Mouse (Mus musculus) heart, postnatal 0 days (tissue): Measurements from ENCODE around the gene Tenm2. TPM values are rescaled to one million over a fixed set of nuclear protein-coding genes. Genes with fewer than 3 reads are reported as not detected.

Experiments
- ATAC-seq: fragments of 200-750 bp; cut with Nextera tagmentation; 2 replicates; pipeline ENCODE4 v1.8.0; 2017; ENCODE audit warnings: low read depth, moderate number of reproducible peaks, moderate library complexity; ENCODE audit not compliant: insufficient read depth
- DNase-seq: peaks from one replicate; pipeline ENCODE4 v3.0.0-alpha.2; 2016; ENCODE audit warnings: low spot score
- H3K27ac ChIP-seq: fragments of 300-500 bp; sonication (generic); 2 replicates; pipeline ENCODE4 v1.5.1; 2014; ENCODE audit warnings: low read depth, mild to moderate bottlenecking
- H3K27me3 ChIP-seq: fragments of 300-500 bp; sonication (generic); 2 replicates; pipeline ENCODE4 v1.6.1; 2014; ENCODE audit warnings: low read length, mixed read lengths; ENCODE audit not compliant: control insufficient read depth, insufficient read depth
- H3K36me3 ChIP-seq: fragments of 300-500 bp; sonication (generic); replicated peaks from 2 replicates; pipeline ENCODE4 v1.6.1; 2014; ENCODE audit warnings: low read length, mixed read lengths; ENCODE audit not compliant: control insufficient read depth, insufficient read depth
- H3K4me1 ChIP-seq: fragments of 300-500 bp; sonication (generic); 2 replicates; pipeline ENCODE4 v1.6.1; 2014; ENCODE audit warnings: antibody characterized with exemption; ENCODE audit not compliant: control insufficient read depth, insufficient read depth
- H3K4me2 ChIP-seq: fragments of 300-500 bp; sonication (generic); 2 replicates; pipeline ENCODE4 v1.6.1; 2014; ENCODE audit warnings: low read depth, mild to moderate bottlenecking, low read length, moderate library complexity
- H3K4me3 ChIP-seq: fragments of 300-500 bp; sonication (generic); 2 replicates; pipeline ENCODE4 v1.5.1; 2014; ENCODE audit warnings: low read depth, low read length
- H3K9ac ChIP-seq: fragments of 300-500 bp; sonication (generic); replicated peaks from 2 replicates; pipeline ENCODE4 v1.6.1; 2014; ENCODE audit warnings: low read depth, low read length, mixed read lengths
- H3K9me3 ChIP-seq: fragments of 300-500 bp; sonication (generic); replicated peaks from 2 replicates; pipeline ENCODE4 v1.6.1; 2016; ENCODE audit warnings: low read length; ENCODE audit not compliant: control insufficient read depth
- CTCF ChIP-seq: IDR thresholded peaks from 2 replicates; pipeline ENCODE4 v1.5.1; 2016; ENCODE audit warnings: antibody characterized with exemption, control low read depth, low read depth
- EP300 ChIP-seq: IDR thresholded peaks from 2 replicates; pipeline ENCODE4 v1.6.1; 2016; ENCODE audit warnings: antibody characterized with exemption, low read depth
- WGBS: fragments of 180-500 bp; shearing (Covaris S2); extraction: QIAGEN DNeasy Blood & Tissue Kit; methylation state at CpG from one replicate; pipeline ENCODE4 v1.1.7; 2014; 5-methylcytosine and 5-hydroxymethylcytosine counted together
- polyA plus RNA-seq: library from polyadenylated mRNA; unstranded; fragments of >200 nt; fragmentation: Nextera tagmentation; extraction: Ambion mirVana; gene quantifications from 2 replicates; pipeline ENCODE4 v1.2.1, GENCODE M21; 2015
- total RNA-seq: library from RNA; depleted of rRNA; stranded (reverse); fragments of >200 nt; gene quantifications from 2 replicates; pipeline ENCODE4 v1.2.3, GENCODE M21; 2014; ENCODE audit warnings: low replicate concordance

Tenm2 gene
- total and polyA plus RNA-seq, 2 experiments from 2014 or later = 0.14 to 0.95 TPM

GRCm38 (mm10) chr11:36909036-36909435, 326.7 kb downstream of the Tenm2 start:
- Histone ChIP-seq H3K27ac (no peak overlapping the region), H3K4me2 (no peak overlapping the region), H3K4me3 (no peak overlapping the region), H3K27me3 (no peaks in the 10 kb centered on the region), H3K9ac (no peak overlapping the region), H3K4me1 (no peaks in the 10 kb centered on the region), H3K9me3 (no peaks in the 10 kb centered on the region), H3K36me3 (no peaks in the 10 kb centered on the region)
- no peak for DNase-seq
- TF ChIP-seq CTCF (no peak), EP300 (no peak)
- no peak for ATAC-seq
- WGBS = 80% methylated on average over 1 of the region's 1 CpGs

GRCm38 (mm10) chr11:36902302-36902701, 333.5 kb downstream of the Tenm2 start:
- ATAC-seq (no peak), DNase-seq (no peak)
- Histone ChIP-seq H3K9ac (no peak overlapping the region), H3K9me3 (0 out of 2 replicates have a peak, but pooled peaks cover 3% of the 10 kb centered on the region), H3K27me3 (no peaks in the 10 kb centered on the region), H3K27ac (no peak overlapping the region), H3K4me2 (no peak overlapping the region), H3K4me3 (no peak overlapping the region), H3K4me1 (no peaks in the 10 kb centered on the region), H3K36me3 (no peaks in the 10 kb centered on the region)
- TF ChIP-seq CTCF = no peak
- no peak for TF ChIP-seq EP300
- 47% methylated on average over 2 of the region's 2 CpGs for WGBS

GRCm38 (mm10) chr11:36893061-36893460, 342.7 kb downstream of the Tenm2 start:
- 47% methylated on average over 3 of the region's 3 CpGs for WGBS

GRCm38 (mm10) chr11:36891106-36891505, 344.7 kb downstream of the Tenm2 start:
- TF ChIP-seq CTCF (no peak), EP300 (no peak)
- ATAC-seq (no peak), DNase-seq (no peak)
- WGBS = 36% methylated on average over 3 of the region's 3 CpGs
- Histone ChIP-seq H3K4me3 (no peak overlapping the region), H3K27ac (no peak overlapping the region), H3K9ac (no peak overlapping the region), H3K36me3 (no peaks in the 10 kb centered on the region), H3K4me1 (no peaks in the 10 kb centered on the region), H3K9me3 (no peaks in the 10 kb centered on the region), H3K4me2 (no peak overlapping the region), H3K27me3 (no peaks in the 10 kb centered on the region)

More at GRCm38 (mm10) chr11:36893061-36893460, 342.7 kb downstream of the Tenm2 start:
- no peak overlapping the region for H3K9ac ChIP-seq
- H3K27ac ChIP-seq = no peak overlapping the region
- DNase-seq = no peak
- no peak for ATAC-seq
- no peaks in the 10 kb centered on the region for H3K27me3 ChIP-seq
- no peaks in the 10 kb centered on the region for H3K4me1 ChIP-seq
- TF ChIP-seq EP300 (no peak), CTCF (no peak)
- H3K9me3 ChIP-seq = no peaks in the 10 kb centered on the region
- H3K36me3 ChIP-seq = no peaks in the 10 kb centered on the region
- H3K4me2 ChIP-seq = no peak overlapping the region
- no peak overlapping the region for H3K4me3 ChIP-seq

- no peak for DNase-seq
- no peak for TF ChIP-seq EP300
- no peak overlapping the region for H3K27ac ChIP-seq
- no peak for ATAC-seq
- H3K27me3 ChIP-seq = no peaks in the 10 kb centered on the region
- H3K36me3 ChIP-seq = no peaks in the 10 kb centered on the region
- WGBS = 53% methylated on average over 7 of the region's 7 CpGs
- no peak overlapping the region for H3K9ac ChIP-seq
- H3K4me2 ChIP-seq = no peak overlapping the region
- H3K4me3 ChIP-seq = no peak overlapping the region
- H3K9me3 ChIP-seq = no peaks in the 10 kb centered on the region
- H3K4me1 ChIP-seq = no peaks in the 10 kb centered on the region
Measured at GRCm38 (mm10) chr11:36887490-36887889, 348.3 kb downstream of the Tenm2 start.

GRCm38 (mm10) chr11:36886147-36886546, 349.6 kb downstream of the Tenm2 start:
- no peak for DNase-seq
- Histone ChIP-seq H3K27me3 (no peaks in the 10 kb centered on the region), H3K4me2 (no peak overlapping the region), H3K4me1 (no peaks in the 10 kb centered on the region), H3K27ac (no peak overlapping the region), H3K9ac (no peak overlapping the region), H3K36me3 (no peaks in the 10 kb centered on the region), H3K9me3 (no peaks in the 10 kb centered on the region), H3K4me3 (no peak overlapping the region)
- TF ChIP-seq CTCF = no peak
- no peak for TF ChIP-seq EP300
- no peak for ATAC-seq
- 90% methylated on average over 3 of the region's 3 CpGs for WGBS
